Mouse (Mus musculus): ENCODE results near the gene Clpsl2.

Gene Clpsl2

DNA sequence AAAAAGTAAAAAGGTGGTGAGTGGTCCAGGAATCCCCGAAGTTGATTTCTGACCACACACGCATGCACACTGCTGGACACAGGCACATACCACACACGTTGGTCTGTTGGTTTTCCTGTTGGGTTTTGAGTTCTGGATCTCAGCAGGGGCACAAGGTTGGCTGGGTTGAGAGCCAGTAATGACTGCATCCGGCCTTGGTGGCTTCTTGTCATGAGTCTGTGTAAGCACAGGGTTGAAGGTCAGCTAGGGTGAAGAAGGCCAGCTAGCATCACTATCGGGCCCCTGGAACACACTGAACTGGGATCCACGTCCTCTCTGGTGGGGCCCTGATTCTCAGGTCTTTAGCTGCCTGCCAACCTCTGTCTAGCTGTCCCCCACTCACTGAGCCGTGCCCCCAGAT lies 23.3 kb downstream of the Clpsl2 start:
- CTCF ChIA-PET = interaction anchor here in 1 of 4 experiments (0.6 to 1.1 kb wide), 2 partner anchors 18 to 96 kb away, joined by 3 read pairs; no protein-coding TSS in a partner anchor
- POLR2A ChIA-PET = interaction anchor here in 3 of 4 experiments (0.6 to 2.4 kb wide), 9 partner anchors 8 to 112 kb away, joined by 3 to 9 read pairs (median 4); no protein-coding TSS in a partner anchor

DNA sequence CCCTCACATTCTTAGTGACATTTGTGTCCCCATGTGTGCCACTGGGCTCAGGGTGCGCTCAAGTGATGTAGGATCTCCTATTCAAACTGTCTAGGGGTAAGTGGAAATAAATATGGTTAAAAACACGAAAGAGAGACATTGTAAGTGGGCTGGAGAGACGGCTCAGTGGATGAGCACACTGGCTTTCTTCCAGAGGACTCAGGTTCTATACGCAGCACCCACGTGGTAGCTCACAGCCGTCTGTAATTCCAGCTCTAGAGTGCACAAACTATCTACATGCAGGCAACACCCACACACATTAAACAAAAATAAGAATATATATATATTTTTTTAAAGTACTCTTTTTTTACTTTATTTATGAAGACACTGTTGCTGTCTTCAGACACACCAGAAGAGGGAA lies 23.7 kb downstream of the Clpsl2 start:
- CTCF ChIA-PET = interaction anchor here in 1 of 4 experiments (0.6 to 1.1 kb wide), 2 partner anchors 19 to 31 kb away, joined by 3 read pairs; no protein-coding TSS in a partner anchor
- POLR2A ChIA-PET = interaction anchor here in 2 of 4 experiments (0.5 to 2.2 kb wide), 7 partner anchors 9 to 153 kb away, joined by 3 to 9 read pairs (median 4); no protein-coding TSS in a partner anchor

DNA sequence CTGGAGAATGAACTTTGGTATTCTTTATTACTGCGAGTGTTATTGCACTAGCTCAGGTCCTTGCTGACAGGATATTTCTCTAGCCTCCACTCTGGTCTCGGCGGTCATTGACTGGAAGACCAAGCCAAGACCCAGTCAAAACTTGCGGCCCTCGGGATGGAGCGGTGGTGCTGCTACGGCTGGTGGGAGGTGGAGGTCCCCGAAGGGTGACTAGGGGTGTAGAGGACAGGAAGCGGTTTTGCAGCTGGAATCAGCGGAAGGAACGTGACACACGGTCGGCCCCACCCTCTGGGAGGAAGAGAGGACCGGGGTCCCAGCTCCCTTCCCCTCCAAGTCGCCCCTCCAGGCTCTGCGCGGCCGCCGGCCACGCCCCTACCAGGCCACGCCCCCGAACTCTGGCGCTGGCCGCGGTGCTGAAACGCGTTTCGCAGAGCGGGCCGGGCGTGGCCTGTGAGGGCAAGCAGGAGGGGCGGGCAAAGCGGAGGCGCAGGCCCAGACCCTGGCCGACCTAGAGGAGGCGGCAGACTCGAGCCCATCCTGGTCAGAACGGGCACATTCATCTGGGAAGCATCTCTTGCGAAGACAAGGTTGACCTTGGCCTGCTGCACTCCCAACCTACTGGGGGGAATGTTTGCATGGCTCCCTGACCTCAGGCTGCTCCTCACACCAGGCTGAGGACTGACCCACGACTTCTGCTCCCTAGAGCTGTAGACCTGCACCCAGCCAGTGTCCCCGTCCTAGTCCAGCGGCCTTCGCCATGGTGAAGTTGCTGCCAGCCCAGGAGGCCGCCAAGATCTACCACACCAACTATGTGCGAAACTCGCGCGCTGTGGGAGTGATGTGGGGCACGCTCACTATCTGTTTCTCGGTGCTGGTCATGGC lies 26.3 kb downstream of the Clpsl2 start, which contains the start of gene Lhfpl5:
TSS of gene Lhfpl5 (plus strand) at position 398 of the 882 bp plus-strand sequence.
- ChIA-PET CTCF (interaction anchor here in 2 of 4 experiments (0.5 to 1.0 kb wide), 2 partner anchors 13 to 1065 kb away, joined by 3 read pairs; no protein-coding TSS in a partner anchor), POLR2A (interaction anchor here in 3 of 4 experiments (0.6 to 3.4 kb wide), 9 partner anchors 9 to 117 kb away, joined by 3 to 20 read pairs (median 6); no protein-coding TSS in a partner anchor)

DNA sequence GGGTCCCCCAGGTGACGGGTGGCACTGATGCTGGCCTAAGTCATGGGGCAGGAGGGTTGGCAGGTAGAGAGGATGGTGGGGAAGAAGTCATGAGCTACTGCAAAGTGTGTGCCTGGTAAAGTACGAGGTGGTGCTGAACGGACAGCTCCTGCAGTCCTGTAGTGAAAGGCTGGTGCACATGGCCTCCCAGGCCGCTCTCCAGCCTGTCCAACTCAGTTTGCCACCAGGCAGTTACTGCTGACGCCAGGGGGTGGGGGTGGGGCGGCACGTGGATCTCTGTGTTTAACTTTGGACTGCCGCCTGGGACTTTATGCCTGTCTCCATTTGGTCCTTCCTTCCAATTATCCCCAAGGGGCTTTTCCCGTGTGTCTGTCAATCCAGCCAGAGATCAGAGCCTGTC lies 31.2 kb downstream of the Clpsl2 start:
- ChIA-PET POLR2A (interaction anchor here (0.6 to 8.2 kb wide), 32 partner anchors 8 to 485 kb away, joined by 3 to 105 read pairs (median 4); partner anchors contain the start of genes Srpk1 (in 2 of the 4) and Clps (in 1 of the 4)), CTCF (interaction anchor here (0.5 to 3.5 kb wide), 24 partner anchors 8 to 791 kb away, joined by 3 to 22 read pairs (median 3); partner anchors contain the start of gene Clps (in 1 of the 4))

DNA sequence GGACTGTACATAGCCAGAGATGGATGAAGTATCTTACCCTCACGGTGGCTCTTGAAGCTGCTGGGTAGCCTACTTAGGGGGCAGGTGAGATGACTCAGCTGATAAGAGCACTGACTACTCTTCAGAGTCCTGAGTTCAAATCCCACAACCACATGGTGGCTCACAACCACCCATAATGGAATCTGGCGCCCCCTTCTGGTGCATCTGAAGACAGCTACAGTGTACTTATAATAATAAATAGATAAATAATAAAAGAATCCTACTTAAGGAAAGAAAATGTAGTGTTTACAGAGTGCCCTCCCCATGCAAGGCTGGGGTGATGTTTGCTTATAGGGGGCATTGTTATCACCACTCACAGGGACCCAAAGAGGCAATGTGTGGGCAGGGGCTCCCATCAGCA lies 31.8 kb downstream of the Clpsl2 start:
- ChIA-PET CTCF (interaction anchor here (0.6 to 3.5 kb wide), 13 partner anchors 9 to 681 kb away, joined by 3 to 22 read pairs (median 7); no protein-coding TSS in a partner anchor), POLR2A (interaction anchor here in 2 of 4 experiments (1.0 to 8.2 kb wide), 15 partner anchors 11 to 250 kb away, joined by 3 to 105 read pairs (median 5); partner anchors contain the start of genes Clps (in 1 of the 2) and Srpk1 (in 1 of the 2))

DNA sequence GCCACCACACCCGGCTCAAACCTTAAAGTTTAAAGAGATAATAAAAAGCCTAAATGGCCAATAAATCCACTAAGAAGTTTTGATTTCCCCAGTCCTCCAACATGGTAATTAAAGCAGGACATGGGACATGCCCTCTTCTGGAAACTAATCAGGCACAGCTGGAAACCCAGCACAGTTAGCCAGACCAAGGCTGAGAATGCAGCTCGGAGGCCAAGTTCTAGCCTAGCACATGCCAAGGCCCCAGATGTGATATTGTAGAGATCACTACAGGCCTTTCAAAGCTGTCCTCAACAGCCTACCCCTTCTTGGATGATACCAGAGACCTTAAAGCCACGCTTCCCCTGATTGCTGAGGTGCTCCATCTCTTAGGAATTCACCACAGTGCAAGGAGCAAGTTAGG lies 37.3 kb downstream of the Clpsl2 start:
- ChIA-PET CTCF (interaction anchor here in 2 of 4 experiments (0.6 to 0.7 kb wide), 2 partner anchors 60 to 523 kb away, joined by 3 to 5 read pairs; no protein-coding TSS in a partner anchor), POLR2A (interaction anchor here in 2 of 4 experiments (0.5 to 3.8 kb wide), 7 partner anchors 8 to 294 kb away, joined by 3 to 20 read pairs (median 3); partner anchors contain the start of gene Lhfpl5 (in 1 of the 2))

DNA sequence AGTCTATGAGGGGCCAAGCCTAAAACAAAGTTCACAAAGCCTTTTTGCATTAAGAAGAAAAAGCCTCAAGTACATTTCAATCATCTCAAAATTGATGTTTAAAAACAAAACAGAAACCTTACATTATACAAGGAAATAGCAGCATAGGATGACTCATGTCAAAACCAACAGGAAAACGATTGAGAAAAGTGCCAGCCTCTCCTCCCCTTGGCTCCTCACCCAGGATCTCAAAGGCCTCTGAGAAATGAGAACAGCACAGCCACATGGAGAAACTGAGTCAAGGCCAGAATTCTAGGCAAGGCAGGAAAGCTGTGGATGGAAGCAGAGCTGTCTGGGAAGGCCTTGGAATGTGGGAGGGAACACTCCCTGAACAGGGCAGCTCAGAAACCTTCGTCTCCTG lies 39.4 kb downstream of the Clpsl2 start:
- POLR2A ChIA-PET = interaction anchor here (0.6 to 3.8 kb wide), 17 partner anchors 8 to 261 kb away, joined by 3 to 20 read pairs (median 3); partner anchors contain the start of genes Lhfpl5 (in 2 of the 4) and Mapk14 (in 1 of the 4)
- CTCF ChIA-PET = interaction anchor here in 3 of 4 experiments (0.7 to 1.2 kb wide), 7 partner anchors 8 to 307 kb away, joined by 3 to 7 read pairs (median 3); partner anchors contain the start of gene Lhfpl5 (in 1 of the 3)

DNA sequence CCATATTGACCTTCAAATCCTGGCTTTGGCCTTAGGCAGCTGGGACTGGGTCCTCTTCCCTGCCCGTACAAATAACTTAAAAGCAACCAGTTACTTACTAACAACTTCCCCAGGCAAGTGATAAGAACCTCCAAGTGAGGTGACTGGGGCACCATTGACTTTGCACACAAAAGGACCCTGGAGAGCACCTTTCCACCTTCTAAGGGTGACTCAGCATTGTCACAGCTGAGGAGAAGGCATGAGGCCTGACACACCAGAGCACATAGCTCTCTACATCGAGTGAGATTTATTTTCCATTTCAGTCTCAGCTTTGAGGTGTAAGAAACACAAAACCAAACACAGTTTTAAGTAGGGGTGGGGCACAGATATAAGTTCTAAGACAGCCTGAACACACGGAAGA lies 41.4 kb downstream of the Clpsl2 start:
- ChIA-PET CTCF (interaction anchor here in 3 of 4 experiments (0.6 to 2.5 kb wide), 6 partner anchors 10 to 186 kb away, joined by 3 to 14 read pairs (median 4); no protein-coding TSS in a partner anchor), POLR2A (interaction anchor here in 3 of 4 experiments (0.5 to 6.5 kb wide), 33 partner anchors 8 to 173 kb away, joined by 3 to 105 read pairs (median 4); partner anchors contain the start of genes Srpk1 (in 3 of the 3) and Mapk14 (in 2 of the 3))

DNA sequence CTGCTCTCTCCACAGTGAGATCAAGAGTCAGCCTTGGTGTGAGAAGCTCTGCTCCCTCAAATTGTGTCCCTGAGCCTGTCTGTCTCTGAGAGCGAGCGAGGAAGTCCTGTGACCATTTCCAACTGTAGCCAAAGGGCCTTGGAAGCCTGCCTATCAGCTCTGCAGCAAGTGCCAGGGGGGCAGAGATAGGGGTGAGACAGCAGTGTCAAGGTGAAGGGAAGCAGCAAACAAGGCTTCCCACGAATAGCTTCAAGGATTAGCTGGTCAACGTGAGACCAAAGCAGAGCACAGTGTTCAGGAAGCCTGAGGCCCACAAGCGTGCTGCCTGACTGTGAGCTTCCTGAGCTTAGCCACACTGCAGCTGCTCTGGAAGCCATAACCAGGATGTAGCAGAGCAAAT lies 42.3 kb downstream of the Clpsl2 start:
- CTCF ChIA-PET = interaction anchor here (0.6 to 3.0 kb wide), 12 partner anchors 8 to 1407 kb away, joined by 3 to 22 read pairs (median 6); no protein-coding TSS in a partner anchor

DNA sequence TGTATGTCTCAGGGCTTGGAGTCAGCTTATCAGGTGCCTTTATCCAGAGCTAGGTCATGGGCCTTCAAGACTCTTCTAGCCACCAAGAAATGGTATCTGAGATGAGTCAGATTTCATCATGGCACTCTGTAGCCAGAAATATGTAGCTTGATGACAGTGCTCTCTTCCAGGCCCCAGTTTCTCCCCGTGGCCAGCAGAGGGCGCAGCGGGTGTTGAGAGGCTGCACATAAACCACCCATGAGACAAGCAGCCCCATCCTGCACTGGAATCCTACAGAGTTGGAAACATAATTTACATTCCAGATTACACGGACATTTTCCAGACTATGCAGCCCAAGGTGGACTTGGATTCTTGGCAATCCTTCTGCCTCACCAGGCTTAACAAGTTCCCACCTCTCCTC lies 43.8 kb downstream of the Clpsl2 start:
- POLR2A ChIA-PET = interaction anchor here (0.5 to 6.5 kb wide), 51 partner anchors 9 to 885 kb away, joined by 3 to 105 read pairs (median 5); partner anchors contain the start of genes Srpk1 (in 3 of the 4), Lhfpl5 (in 2 of the 4) and Mapk14 (in 1 of the 4)
- CTCF ChIA-PET = interaction anchor here (0.5 to 3.0 kb wide), 34 partner anchors 8 to 277 kb away, joined by 3 to 22 read pairs (median 4); partner anchors contain the start of gene Clps (in 2 of the 4)

More for the DNA sequence above, 42.3 kb downstream of the Clpsl2 start:
- POLR2A ChIA-PET = interaction anchor here in 3 of 4 experiments (0.6 to 6.5 kb wide), 28 partner anchors 10 to 307 kb away, joined by 3 to 105 read pairs (median 4); partner anchors contain the start of genes Srpk1 (in 3 of the 3) and Mapk14 (in 1 of the 3)

DNA sequence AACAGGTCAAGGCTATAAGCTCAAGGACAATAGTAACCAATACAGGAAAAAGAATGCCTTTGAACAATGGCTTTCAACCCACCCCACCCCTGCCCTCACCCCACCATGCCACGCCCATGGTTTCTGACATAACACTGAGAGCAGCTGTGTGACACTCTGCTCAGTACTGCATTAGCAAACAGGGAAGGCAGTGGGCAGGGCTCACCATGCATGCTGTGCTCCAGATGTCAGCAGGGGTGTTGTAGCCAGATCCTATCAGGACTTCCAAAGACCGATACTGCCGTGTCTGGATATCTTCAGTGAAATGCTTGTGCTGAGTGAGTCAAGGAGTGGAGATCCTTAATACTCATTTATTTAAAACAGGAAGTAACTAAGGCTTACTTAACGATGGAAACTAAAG lies 44.8 kb downstream of the Clpsl2 start:
- CTCF ChIA-PET = interaction anchor here (0.5 to 3.0 kb wide), 26 partner anchors 9 to 1933 kb away, joined by 3 to 22 read pairs (median 4); partner anchors contain the start of gene Clps (in 2 of the 4)
- POLR2A ChIA-PET = interaction anchor here (0.6 to 6.5 kb wide), 55 partner anchors 9 to 892 kb away, joined by 3 to 105 read pairs (median 5); partner anchors contain the start of genes Srpk1 (in 3 of the 4), Lhfpl5 (in 2 of the 4) and Mapk14 (in 1 of the 4)

DNA sequence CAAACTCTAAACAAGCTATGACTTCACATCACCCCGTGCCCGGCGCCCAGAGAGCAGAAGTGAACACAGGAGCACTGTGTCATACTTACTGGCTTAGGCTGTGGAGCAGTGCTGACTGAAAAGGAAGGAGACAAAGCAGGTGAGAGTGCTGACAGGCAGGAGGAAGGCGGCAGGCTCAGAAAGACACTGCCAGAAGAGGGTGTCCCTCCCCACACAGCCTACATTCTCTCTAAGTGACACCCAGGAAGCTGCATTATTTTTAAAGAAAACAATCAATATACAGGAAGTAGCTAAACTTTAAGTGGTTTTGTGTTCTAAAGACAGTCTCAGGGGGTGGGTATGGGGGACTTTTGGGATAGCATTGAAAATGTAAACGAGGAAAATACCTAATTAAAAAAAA lies 51.6 kb downstream of the Clpsl2 start:
- ChIA-PET CTCF (interaction anchor here in 2 of 4 experiments (0.6 to 0.7 kb wide), 3 partner anchors 74 to 417 kb away, joined by 3 read pairs; no protein-coding TSS in a partner anchor), POLR2A (interaction anchor here in 2 of 4 experiments (0.6 to 18.5 kb wide), 6 partner anchors 11 to 566 kb away, joined by 3 to 239 read pairs (median 3); partner anchors contain the start of genes Ppard (in 1 of the 2) and Srpk1 (in 1 of the 2))

DNA sequence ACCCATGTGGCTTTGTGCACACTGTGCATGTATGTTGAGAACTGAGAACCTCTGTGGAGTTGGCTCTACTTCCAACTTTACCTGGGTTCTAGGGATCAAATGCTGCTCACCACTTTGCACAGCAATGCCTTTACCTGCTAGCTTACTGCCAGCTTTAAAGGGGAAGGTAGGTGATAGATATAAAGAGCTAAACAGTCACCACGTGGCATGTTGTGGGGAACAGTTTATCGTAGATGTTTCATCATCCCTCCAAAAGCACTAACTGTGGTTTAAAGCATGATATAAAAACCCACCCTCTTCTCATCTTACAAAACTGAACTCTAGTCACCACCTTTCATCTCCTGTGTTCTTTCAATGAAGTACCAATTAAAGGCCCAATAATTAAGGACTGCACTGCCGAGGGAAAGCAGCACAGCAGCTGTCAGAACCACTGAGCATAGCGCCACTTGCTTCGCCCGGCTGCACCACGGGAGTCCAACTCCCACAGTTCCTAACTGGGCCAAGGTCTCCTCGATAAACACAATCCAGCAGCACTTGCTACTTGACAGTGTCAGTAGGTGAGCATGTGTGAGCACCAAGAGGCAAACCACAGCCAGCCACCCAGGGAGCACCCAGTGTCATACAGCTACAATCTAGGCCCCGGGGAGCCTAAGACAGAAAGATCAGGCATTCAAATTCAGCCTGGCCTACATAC lies 52.5 kb downstream of the Clpsl2 start:
- POLR2A ChIA-PET = interaction anchor here in 3 of 4 experiments (0.8 to 18.5 kb wide), 15 partner anchors 8 to 146 kb away, joined by 3 to 239 read pairs (median 3); partner anchors contain the start of gene Srpk1 (in 2 of the 3)
- CTCF ChIA-PET = interaction anchor here in 1 of 4 experiments (1.6 kb wide), 1 partner anchor 9 kb away, joined by 11 read pairs; no protein-coding TSS in a partner anchor
